Mouse (Mus musculus): ENCODE measurements around the gene Erbb4. TPM values are rescaled to one million over a fixed set of nuclear protein-coding genes. Genes with fewer than 3 reads are reported as not detected.

Gene Erbb4
- polyA plus RNA-seq, 1 experiment = 0.04 TPM

DNA sequence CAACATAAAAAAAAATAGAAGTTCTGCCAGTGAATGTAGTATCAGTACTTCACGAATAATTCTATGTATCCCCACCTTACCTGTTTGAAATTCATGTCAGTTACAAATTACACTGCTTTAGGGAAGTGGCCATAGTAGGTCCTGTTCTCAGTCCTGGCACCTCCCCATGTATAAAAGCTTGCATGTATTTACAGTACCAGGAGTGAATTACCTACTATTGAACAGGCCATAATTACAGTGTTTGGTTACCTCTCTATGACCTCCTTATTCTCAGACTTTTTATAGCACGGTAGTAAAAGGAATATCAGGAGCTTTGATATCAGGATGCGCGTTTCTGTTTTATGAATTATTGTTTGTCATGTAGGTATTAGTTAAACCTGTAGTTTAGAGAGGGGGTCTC is 564.9 kb downstream of the Erbb4 start:
- no peak for DNase-seq (ENCODE audit: low spot score)

DNA sequence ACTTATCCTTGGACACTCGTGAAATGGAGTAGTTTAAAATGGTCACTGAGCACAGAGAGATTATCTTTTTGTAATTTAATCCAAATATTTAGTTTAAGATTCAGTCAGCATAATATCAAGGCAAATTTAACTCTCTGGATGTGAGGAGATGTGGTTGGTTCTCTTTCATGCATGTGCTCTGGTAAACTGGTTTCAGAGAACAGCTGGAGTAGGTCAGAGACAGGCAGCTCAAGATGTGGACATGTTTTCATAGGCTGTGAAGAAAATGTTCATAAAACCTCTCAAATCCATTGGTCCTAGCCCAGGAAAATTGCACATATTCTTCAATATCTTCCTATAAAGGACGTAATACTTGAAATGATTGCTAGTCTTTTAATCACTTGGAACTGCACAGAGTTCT is 590.0 kb downstream of the Erbb4 start:
- no peak for DNase-seq (ENCODE audit: low spot score)

DNA sequence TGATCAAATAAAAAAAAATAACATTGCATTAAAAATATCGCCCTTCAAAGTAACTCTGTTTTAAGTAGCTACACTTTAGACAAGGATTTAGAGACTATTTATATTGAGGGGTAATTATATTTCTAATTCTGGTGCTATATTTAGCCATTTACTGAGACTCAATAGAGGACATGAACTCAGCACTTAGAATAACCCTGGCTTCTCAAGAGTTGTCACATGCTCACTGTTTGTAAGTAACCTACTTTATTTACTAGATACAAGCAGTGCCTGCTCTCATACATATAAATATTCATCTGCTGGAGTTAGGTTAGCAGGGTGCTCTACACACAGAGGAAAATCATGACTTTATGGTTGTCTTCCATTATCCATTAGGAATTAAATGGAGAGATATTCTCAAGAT is 604.0 kb downstream of the Erbb4 start:
- DNase-seq (ENCODE audit: low spot score) = no peak

DNA sequence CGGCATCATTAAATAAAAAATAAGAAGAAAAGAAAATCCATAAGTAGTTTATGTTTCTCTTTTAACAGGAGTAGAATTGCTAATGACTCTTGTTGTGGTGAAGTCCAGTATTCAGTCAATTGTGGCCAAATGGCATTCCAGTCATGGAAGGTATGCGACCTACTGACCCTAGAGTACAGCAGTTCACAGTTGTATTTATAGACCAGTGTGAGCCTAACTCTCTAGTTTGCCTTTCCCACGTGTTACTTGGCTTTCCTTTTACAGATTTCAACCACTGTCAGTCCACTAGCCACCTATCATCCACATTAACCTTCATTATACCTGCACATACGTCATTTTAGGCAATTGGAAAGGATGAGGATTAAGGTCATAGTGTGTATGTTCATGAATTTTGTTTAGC is 606.3 kb downstream of the Erbb4 start:
- no peak for DNase-seq (ENCODE audit: low spot score)

DNA sequence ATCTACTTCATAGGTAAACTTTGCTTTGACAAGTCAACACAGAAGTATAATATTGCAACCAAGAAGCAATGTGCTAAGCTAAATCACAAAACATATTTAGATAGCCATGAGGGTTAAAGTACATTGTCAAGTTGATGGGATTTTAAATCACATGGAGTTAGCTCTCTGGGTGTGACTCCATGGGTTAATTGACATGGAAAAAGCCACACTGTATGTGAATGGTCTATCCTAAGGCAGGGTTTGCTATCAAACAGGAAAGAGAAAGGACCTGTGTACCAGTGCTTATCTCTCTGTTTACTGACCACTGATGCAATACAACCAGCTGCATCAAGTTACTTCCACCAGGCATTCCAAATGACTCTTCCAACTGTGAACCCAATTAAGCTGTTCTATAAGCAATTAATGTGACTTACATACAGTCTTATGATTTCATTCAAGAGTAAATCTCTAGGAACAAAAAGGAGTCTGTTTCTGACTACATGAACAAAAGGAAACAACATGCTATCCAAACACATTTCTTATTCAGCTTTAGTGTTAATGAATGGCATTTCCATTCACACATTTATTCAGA is 641.4 kb downstream of the Erbb4 start:
- DNase-seq (ENCODE audit: low spot score) = no peak

DNA sequence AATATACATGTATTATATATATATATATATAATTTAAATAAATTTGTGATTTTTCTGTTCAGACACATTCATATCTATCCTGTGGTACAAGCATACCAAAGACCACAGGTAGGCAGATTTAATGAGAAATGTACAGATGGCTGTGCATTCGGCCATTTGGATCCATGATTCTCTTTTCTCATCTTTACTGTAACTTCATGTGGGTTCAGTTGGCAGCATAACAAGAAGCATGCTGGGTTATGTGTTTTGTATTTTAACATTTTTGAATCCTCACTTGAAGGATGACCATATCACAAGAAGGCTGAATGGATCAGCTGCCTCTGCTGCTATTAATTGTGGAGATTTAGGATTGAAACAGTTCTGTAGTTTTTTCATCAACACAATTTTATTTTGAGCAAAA is 656.6 kb downstream of the Erbb4 start:
- no peak for DNase-seq (ENCODE audit: low spot score)

DNA sequence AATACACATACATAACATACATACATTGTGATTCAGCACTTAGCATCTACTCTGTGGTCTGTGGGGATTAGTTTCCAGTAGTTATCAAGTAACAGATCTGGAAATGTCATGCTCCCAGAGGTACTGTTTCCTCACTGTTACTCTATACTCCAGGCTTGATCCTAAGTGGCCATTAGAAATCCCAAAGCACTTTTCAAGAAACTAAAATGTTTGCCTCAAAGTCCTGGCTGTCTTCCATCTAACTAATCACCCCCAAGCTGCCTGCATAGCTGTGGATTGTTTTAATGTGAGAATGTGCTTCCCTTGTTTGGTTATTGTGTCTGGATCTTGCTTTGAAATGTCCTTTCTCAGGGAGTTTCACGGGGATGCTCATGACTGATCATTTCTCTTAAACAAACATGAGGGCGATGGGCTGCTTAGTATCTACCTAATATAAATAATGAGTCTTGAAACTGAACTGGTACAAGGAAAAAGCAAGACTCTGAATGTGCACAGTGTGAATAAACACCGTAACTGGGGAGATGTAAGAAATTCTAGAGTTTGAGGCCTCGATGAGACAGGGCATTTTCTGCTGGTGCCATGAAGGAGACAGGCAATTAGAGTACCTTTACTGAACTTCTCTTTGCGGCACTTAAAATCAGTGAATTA is 683.4 kb downstream of the Erbb4 start:
- DNase-seq (ENCODE audit: low spot score) = no peak

DNA sequence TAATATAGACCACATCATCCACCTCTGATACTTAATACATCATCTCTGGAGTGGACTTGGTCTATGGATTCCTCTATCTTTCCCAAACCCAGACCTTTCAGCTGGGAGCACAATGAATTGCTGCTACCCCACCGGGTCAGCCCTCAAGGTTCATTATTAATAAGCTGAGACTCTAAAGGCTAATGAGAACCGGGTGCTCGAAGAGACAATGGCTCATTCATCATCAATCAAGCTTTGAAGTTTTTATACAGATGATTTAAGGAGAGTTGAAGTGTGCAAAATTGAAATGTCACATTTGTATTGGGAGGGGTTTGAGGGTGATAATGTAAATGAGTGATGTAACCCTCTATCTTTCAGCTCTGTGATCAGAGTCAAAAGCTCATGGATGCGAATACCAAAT is 706.7 kb downstream of the Erbb4 start:
- no peak for DNase-seq (ENCODE audit: low spot score)

DNA sequence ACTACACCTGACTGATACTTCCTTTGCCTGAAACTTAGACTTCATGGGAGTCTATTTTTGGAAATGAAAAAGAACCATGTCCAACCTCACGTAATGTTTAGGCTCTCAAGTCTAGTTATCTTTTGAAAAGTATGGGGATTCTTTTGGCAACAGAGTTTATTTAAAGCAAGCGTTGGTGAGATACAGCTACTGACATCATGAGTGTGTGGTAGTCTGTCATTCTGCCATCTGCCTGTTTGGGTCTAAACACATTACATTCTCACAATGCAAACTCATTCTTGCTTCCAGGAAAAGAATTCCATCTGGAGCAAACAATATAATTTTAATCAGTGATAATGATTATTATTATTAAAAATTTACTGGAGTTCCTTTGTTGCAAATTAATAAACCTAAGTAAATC is 736.3 kb downstream of the Erbb4 start:
- DNase-seq (ENCODE audit: low spot score) = no peak

DNA sequence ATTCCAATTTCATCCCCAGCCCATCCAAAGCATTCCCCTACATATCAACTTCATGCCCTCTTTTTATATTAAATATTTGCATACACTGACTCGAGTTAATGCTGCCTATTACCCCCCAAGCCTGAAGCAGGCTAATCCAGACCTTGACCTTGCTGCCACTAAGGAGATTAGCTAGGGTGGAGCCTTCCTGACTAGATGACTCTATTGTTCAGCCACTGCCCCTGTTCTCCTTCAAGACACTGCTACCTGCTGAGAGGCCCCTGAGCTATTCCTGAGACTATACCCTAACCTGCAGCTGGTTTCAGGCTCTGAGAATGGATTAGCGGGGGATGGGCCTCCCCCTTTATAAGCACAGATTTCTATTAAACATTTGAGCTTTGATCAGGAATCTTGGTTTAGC is 774.1 kb downstream of the Erbb4 start:
- no peak for DNase-seq (ENCODE audit: low spot score)

DNA sequence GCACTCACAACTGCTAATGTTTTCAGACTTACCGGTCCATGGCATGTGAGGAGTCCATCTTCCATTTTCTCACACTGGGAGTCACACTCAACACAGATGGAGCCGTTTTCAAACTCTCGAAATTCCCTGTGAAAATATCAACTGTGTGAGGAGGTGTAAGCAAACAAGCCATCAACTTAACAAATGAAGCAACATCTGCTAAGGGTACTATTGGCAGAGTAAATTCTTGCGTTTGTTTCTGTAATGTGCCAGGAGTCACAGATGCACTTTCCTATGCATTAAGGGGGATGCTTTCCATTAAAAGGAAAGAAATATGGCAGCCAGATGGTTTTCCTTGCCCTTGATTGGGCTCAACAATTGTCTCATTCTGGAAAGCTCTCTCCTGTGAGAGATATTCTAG is 802.0 kb downstream of the Erbb4 start:
- DNase-seq (ENCODE audit: low spot score) = no peak

DNA sequence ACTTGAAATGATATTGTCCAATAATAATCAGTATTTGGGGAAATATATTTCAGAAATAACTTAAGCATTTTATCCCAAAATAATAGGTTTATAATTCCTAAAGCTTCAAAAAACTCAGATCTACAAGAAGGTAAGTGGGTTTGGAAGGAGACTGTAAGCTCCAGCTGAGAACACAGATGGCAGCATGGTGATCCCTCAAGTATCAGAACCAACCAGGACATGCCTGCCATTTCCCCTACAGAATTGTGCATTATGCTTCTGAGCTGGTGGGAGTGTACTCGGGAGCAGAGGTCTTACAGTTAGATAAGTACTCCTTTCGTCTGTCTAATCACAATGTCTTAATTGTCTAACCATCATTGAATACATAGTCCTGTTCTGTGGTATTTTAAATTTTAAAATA is 823.4 kb downstream of the Erbb4 start:
- no peak for DNase-seq (ENCODE audit: low spot score)

DNA sequence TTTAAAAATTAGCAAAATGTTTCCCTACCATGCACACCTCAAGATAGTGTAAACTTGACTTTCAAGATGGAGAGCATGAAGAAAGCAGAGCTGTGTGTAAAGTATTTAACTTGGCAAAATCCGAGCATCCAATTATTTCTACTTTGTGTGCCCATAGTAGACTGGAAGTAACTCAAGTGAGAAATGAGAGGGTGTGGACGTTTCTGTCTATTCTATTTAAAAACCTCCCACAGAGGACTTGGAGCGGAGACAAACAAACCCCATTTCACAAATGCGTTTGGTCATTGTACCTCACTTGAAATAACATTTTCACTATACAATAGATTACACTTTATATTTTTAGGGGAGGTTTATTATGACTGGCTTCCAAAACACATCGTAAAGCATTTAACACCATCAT is 832.0 kb downstream of the Erbb4 start:
- DNase-seq (ENCODE audit: low spot score) = no peak

DNA sequence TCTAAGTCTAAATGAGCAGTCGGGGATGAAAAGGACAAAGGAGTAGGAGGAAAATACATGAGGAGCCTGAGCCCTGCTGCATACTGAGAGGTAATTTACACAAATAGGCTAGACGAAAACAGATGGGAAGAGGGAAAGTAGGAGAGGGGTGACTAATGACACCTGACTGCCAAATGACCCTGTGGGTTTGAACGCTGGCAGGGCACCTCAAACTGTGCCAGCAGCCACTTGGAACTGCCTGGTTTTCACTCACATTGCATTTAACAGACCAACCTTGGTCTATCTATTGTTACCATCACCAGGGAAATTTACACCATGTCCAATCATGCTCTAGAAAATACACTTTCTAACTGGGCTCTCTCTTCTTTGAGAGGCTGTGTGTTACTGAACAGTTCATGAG is 929.3 kb downstream of the Erbb4 start:
- no peak for DNase-seq (ENCODE audit: low spot score)

DNA sequence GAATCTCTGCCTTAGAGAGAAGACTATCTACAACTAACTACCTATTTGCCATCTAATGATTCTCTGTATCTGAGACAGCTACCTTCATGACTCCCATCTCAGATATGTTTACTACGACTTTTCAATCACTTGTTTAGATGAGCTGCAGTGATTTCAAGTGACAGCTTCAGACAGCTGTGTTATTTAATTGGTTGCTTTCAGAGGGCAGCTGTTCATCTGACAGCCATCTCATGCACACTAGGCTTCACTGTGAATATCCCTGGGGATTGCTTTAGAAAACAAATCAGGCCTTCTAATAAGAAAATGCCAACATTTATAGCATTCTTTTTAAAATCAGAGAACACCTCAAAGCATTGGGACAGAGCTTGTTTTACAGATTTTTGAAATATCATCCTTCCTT is 952.6 kb downstream of the Erbb4 start:
- no peak for DNase-seq (ENCODE audit: low spot score)

DNA sequence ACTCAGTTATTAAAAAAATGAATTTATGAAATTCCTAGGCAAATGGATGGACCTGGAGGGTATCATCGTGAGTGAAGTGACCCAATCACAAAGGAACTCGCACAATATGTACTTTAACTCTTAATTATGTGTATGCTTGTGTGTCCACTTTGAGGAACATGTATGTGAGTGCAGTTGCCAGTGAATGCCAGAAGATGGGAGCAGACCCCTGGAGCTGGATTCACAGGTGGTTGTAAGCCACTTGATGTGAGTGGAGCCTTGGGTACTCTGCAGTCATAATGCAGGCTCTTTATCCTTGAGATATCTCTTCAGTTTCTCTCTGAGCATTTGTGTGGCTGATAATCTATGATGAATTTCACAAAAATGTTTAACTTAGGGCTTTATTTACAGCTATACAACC is 957.3 kb downstream of the Erbb4 start:
- DNase-seq (ENCODE audit: low spot score) = no peak

DNA sequence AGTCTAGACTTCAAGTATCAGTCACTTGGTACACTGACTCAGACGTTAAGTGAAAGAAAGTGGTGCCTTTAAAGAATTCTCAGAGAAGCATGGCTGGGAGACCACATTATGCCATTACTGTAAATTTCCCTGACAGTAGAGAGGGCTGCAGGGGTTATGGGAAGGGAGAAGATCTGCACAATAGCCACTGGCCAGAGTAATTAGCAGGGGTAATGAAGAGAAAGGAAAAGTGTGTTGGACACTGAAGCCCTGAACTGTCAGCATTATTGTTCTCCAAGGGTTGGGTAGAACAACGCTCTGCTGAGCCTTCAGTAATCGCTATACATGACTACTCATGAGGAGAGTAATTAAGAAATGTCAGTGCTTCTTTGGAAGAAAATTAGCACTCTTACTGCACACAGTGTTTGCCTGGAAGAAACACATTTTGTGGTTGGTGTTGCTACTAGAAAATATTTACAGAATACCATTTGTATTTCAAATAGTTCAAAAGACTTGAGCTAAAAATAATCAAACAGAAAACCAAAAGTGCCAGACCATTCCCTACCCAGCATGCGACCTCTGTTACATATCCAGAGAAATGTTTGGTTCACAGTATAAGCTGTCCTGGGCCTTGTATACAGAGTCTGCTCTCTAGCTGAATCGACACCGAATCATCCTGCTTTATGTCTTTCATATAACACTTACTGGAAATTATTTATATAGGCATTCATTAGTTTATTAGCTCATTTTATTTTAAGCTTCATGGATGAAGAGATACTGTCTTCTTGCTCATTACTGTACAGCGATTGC is 965.1 kb downstream of the Erbb4 start:
- no peak for DNase-seq (ENCODE audit: low spot score)

DNA sequence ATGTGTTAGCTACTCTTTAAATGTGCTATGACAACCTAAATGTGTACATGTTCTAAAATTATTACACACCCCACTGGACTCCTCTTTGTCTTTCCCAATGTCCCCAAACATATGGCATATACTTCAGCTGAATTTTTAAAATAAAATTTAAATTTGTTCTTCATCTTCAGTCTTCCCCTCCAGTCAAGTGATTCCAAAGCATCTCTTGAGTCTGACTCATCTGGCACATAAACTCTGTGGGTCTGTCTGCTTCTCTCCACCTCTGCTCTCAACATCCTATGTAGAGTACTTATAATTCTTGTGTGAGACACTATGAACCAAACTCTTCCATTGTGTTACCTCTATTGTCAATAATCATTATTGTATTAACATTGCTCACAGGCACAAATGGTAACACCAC is 972.9 kb downstream of the Erbb4 start:
- DNase-seq (ENCODE audit: low spot score) = no peak

DNA sequence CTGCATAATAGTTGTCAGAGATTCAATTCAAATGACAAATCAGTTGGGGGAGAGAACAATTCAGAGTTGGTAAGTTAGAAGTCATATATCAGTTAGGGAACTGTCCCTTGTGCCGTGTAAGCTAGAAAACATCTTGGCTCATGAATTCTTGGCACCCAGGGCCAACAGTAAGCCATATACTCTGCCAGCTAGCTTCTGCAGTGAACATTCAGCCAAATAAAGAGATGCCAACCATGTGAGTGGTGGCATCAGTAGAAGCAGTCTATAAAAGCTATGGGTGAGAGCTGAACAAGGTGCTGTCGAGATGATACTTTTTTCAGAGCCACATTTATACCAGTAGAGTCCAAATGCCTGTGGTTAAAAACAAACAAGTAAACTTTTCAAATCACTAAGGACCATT is 973.4 kb downstream of the Erbb4 start:
- no peak for DNase-seq (ENCODE audit: low spot score)

DNA sequence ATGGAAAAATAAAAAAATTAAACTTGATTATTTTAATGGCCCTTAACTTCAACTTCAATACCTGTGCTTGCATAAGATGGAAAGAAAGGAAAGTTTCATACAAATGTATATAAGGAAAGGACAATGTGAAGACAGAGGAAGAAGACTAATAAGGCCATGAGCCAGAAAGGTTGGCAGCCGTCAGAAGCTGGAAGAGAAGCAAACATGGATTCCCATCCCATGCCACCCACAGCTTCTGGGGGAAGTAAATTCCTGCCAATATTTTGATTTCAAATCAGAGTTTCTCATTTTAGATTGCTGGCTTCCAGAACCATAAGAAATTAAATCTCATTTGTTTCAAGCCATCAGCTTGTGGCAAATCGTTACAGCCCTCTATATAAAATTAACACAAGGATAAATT is 984.3 kb downstream of the Erbb4 start:
- DNase-seq (ENCODE audit: low spot score) = no peak

DNA sequence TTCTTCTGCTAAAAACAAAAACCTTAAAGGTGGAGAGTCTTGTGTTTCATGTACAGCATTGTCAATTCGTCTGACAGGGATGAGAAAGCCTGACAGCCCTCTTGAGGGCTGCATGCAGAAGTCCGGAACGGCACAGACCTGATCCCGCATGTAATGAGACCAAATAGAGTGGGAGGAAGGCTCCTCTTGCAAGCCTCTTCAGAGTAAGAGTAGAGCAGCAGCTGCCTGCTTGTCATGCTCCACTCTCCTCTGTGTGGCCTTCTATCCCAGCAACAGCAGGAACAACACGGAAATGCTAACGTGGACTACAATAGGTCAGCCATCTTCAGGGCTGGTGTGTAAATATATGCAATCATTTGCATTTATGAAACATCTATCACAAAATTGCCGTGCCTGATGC is 987.5 kb downstream of the Erbb4 start:
- DNase-seq (ENCODE audit: low spot score) = no peak

DNA sequence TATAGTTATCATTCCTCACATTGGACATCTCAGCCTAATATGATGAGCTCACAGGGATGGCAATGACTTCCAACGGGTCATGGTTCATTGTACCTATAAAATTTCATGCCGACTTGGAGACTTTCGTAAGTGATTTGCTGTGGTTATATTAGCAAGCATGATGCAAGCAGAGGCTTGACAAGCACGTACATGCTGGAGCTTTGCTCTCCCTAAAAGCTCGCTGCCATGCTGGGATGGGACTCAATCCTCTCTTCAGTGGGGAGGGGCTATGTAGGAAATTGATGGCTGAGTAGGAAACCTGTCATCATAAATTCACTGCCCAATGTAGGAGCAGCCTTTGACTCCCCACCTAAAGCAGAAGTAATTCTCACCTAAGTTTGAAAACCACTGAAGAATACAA is 992.1 kb downstream of the Erbb4 start:
- DNase-seq (ENCODE audit: low spot score) = no peak

DNA sequence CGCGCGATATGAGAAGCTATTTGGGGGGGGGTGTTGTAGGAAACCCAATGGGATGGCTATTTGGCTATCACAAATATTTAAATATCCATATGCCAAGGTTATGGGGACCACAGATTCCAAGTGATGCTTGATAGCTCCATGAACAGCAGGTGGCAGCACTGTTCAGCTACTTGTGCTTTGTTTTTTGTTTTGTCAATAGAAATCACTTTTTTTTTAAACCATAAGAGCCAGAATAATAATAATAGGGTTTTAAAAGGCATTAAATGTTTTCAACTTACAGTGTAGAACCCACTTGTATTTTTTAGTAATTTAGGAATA is 1001.4 kb downstream of the Erbb4 start:
- no peak for DNase-seq (ENCODE audit: low spot score)
